Mouse (Mus musculus) embryonic fibroblast, embryonic 13.5 days (primary cell): ENCODE results near the gene Rac1.

Source experiments
- CTCF ChIP-seq: IDR thresholded peaks from 2 replicates; pipeline ENCODE4 v1.5.1; 2011; ENCODE audit warnings: mild to moderate bottlenecking, control low read depth, low read length, moderate library complexity, borderline replicate concordance; ENCODE audit not compliant: insufficient read depth
- POLR2A ChIP-seq: IDR thresholded peaks from 2 replicates; pipeline ENCODE4 v1.6.1; 2011; ENCODE audit warnings: low read depth, mild to moderate bottlenecking, control low read depth, low read length, moderate library complexity

GRCm38 (mm10) chr5:143512305-143512704 is 15.5 kb downstream of the Rac1 start:
- no peak for TF ChIP-seq POLR2A
- no peak for TF ChIP-seq CTCF
